ENCODE assay signal across 8 mouse cellular contexts in the genomic region with DNA sequence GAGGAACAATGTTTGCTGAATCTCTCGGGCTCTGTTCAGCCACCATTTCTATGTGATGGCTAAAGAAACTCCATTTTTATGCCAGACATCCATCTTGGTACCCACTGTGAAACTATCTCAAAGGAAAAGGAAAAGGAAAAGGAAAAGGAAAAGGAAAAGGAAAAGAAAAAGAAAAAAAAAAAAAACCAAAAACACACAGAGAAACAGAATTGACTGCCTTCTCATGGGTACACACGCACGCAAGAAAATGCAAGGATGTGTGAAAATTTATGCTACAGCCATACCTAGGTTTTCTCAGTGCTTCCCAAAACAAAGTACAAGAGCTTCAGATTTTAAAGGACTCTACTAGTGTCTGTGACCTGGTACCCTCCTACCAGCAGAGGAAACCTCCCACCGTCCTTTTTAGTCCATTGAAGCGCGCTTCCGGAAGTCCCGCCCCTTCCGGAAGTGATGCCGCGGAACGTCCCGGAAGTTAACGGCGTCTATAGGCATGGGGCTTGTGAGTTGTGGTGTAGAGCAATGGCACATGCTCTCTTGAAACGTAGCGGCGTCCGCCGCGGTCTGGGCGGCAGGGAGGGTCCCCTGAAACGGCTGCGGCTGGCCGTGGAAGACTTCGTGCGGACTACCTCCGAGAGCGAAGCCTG. TPM values are rescaled to one million over a fixed set of nuclear protein-coding genes. Genes with fewer than 3 reads are reported as not detected.
DNase-seq lines count a peak whose midpoint lies in the region; ATAC-seq lines count a peak whose summit lies in the region.

Gene Nom1, plus strand, starts transcription at position 437 of the 644 bp plus-strand sequence.

- H3K9me3 ChIP-seq in hindbrain, embryonic 11.5 days (ENCODE audit: control insufficient read depth, low read length) = no peaks in the 10 kb centered on the region

- 5% methylated on average over 29 of the region's 29 CpGs for WGBS in hindbrain, embryonic 11.5 days

- peaks cover 3% of the 10 kb centered on the region; the same call in 1 of the 2 replicates for H3K36me3 ChIP-seq in hindbrain, embryonic 11.5 days (ENCODE audit: control insufficient read depth, insufficient read depth, low read length)

- H3K9ac ChIP-seq in hindbrain, embryonic 11.5 days (ENCODE audit: low read depth, low read length) = peak within 1 kb of the TSS; percentile 83

- H3K4me3 ChIP-seq in hindbrain, embryonic 11.5 days (ENCODE audit: low read depth, low read length) = peak within 1 kb of the TSS; percentile 88

- no peaks in the 10 kb centered on the region for H3K27me3 ChIP-seq in hindbrain, embryonic 11.5 days (ENCODE audit: control insufficient read depth, insufficient read depth, low read length)

- peak; percentile 91 for DNase-seq in Muller cell, postnatal 12 days (ENCODE audit: inconsistent ontology term)
- peak; percentile 88 for DNase-seq in cerebellum, adult 9-11 months
- DNase-seq in frontal cortex, adult 2 months (ENCODE audit: extremely low spot score in 1 of 2, low spot score in 1 of 2) = peak; percentile 81 to 95
- peak; percentile 97 for DNase-seq in hindbrain, embryonic 11.5 days (ENCODE audit: low spot score)
- DNase-seq in layer of hippocampus, postnatal 10 days (ENCODE audit: low spot score in 2 of 2) = peak; percentile 87 to 89
- DNase-seq in lung, postnatal 10 days = peak; percentile 91
- DNase-seq in ovary, postnatal 36 days (ENCODE audit: low spot score) = peak; percentile 86
- DNase-seq in thymus, postnatal 25 days = peak; percentile 93

- peak within 1 kb of the TSS; percentile 92 for H3K4me2 ChIP-seq in hindbrain, embryonic 11.5 days (replicated peaks; ENCODE audit: low read depth, low read length)

- peak; percentile 98 for ATAC-seq in hindbrain, embryonic 11.5 days (ENCODE audit: low FRiP score)

- H3K27ac ChIP-seq in hindbrain, embryonic 11.5 days (ENCODE audit: low read depth, low read length) = no peak within 1 kb of the TSS

- peaks cover 3% of the 10 kb centered on the region for H3K4me1 ChIP-seq in hindbrain, embryonic 11.5 days (replicated peaks; ENCODE audit: control insufficient read depth, insufficient read depth, low read length)

RNA-seq across cellular contexts. Expression of gene Nom1, which starts in this region (rescaled TPM):
- polyA plus RNA-seq in frontal cortex, adult 2 months (2012; rRNA removed) = 19.4 and 20.6 TPM in 2 replicates
- 18.4 and 22.4 TPM in 2 replicates for polyA plus RNA-seq in hindbrain, embryonic 11.5 days (2014; fragmentation: Nextera tagmentation; extraction: Ambion mirVana)
- 10 to 100 TPM; 22.2 to 22.7 TPM for total RNA-seq in layer of hippocampus, postnatal 10 days (2021)
